12 mouse cellular contexts compared by ENCODE assay signal in genomic region chr7:89748415-89748814, GRCm38 (mm10).
DNase-seq lines count a peak whose midpoint lies in the region; ATAC-seq lines count a peak whose summit lies in the region.
"Had no signal": no experiment of that assay in that cellular context is flagged by ENCODE, and none has a peak within 500 bp of the region (broad histone marks: within the 10 kb centered on the region; RNA-seq: fewer than 3 reads in every experiment).

No protein-coding gene starts in this region.

- WGBS in heart, embryonic 10.5 days = 77% methylated on average over 7 of the region's 7 CpGs
- WGBS in forebrain, embryonic 16.5 days = 30% methylated on average over 7 of the region's 7 CpGs

- DNase-seq in heart, adult 18-20 months = peak; percentile 29 to 35
- DNase-seq in heart, embryonic 10.5 days (ENCODE audit: low spot score) = no peak
- peak; percentile 21 to 24 for DNase-seq in kidney, postnatal 36 days
- DNase-seq in kidney, adult 9 months = no peak
- peak; percentile 84 for DNase-seq in NIH3T3 (ENCODE audit: low read depth)
- no peak for DNase-seq in spleen, adult 18-20 months
- no peak for DNase-seq in ovary, postnatal 14 days (ENCODE audit: low spot score)
- DNase-seq: liver; thymus, postnatal 14 days had no signal

- no peak overlapping the region for H3K9ac ChIP-seq in forebrain, embryonic 16.5 days (replicated peaks; ENCODE audit: low read depth, low read length)

- no peaks in the 10 kb centered on the region for H3K4me1 ChIP-seq in heart, embryonic 10.5 days
- peaks cover 6% of the 10 kb centered on the region; the same call in 1 of the 2 replicates for H3K4me1 ChIP-seq in forebrain, embryonic 16.5 days (replicated peaks; ENCODE audit: control insufficient read depth, insufficient read depth, low read length)

- no peaks in the 10 kb centered on the region for H3K36me3 ChIP-seq in heart, embryonic 10.5 days
- no peaks in the 10 kb centered on the region for H3K36me3 ChIP-seq in forebrain, embryonic 16.5 days (ENCODE audit: control insufficient read depth, insufficient read depth)

- H3K4me3 ChIP-seq in heart, embryonic 10.5 days = no peak overlapping the region
- H3K4me3 ChIP-seq in forebrain, embryonic 16.5 days (replicated peaks; ENCODE audit: low read length) = no peak overlapping the region

- no peaks in the 10 kb centered on the region for H3K27me3 ChIP-seq in heart, embryonic 10.5 days (ENCODE audit: insufficient read depth, poor library complexity, severe bottlenecking)
- no peaks in the 10 kb centered on the region for H3K27me3 ChIP-seq in forebrain, embryonic 16.5 days (replicated peaks; ENCODE audit: control insufficient read depth, insufficient read depth, low read length)

- no peak overlapping the region for H3K27ac ChIP-seq in heart, embryonic 10.5 days
- H3K27ac ChIP-seq in forebrain, embryonic 16.5 days (ENCODE audit: low read length) = no peak overlapping the region

- no peak overlapping the region for H3K4me2 ChIP-seq in forebrain, embryonic 16.5 days (ENCODE audit: low read length)

- peak; percentile 61 for ATAC-seq in forebrain, embryonic 16.5 days
- ATAC-seq: activated CD4-positive, CD25-positive, alpha-beta regulatory T cell, adult 4 months; midbrain, embryonic 16.5 days had no signal

- H3K9me3 ChIP-seq in heart, embryonic 10.5 days = no peaks in the 10 kb centered on the region
- no peaks in the 10 kb centered on the region for H3K9me3 ChIP-seq in forebrain, embryonic 16.5 days (ENCODE audit: control insufficient read depth, low read length)

Comparison
In these comparisons a context has a peak if more than half of its experiments do, and no peak if none do; other contexts are left out.
1. DNase-seq: peak in heart, adult 18-20 months (2 of 2), kidney, postnatal 36 days (2 of 2) and NIH3T3 (single experiment); none in heart, embryonic 10.5 days (single experiment), kidney, adult 9 months (single experiment), spleen, adult 18-20 months (0 of 2) and ovary, postnatal 14 days (single experiment).